Mouse (Mus musculus) forebrain, embryonic 11.5 days (tissue): Measurements from ENCODE around the gene Tedc1. TPM values are rescaled to one million over a fixed set of nuclear protein-coding genes. Genes with fewer than 3 reads are reported as not detected.
A peak's percentile ranks its signal among the peaks of the same experiment; 100 is the strongest.

Experiments
- ATAC-seq: fragments of 200-750 bp; cut with Nextera tagmentation; replicated peaks from 2 replicates; pipeline ENCODE4 v1.8.0; 2017; ENCODE audit warnings: moderate TSS enrichment; ENCODE audit not compliant: low FRiP score
- DNase-seq: peaks from one replicate; pipeline ENCODE4 v3.0.0-alpha.2; 2017; ENCODE audit warnings: low spot score
- H3K27ac ChIP-seq: fragments of 300-500 bp; sonication (generic); 2 replicates; pipeline ENCODE4 v1.5.1; 2014; ENCODE audit warnings: low read depth, low read length
- H3K27me3 ChIP-seq: fragments of 300-500 bp; sonication (generic); 2 replicates; pipeline ENCODE4 v1.6.1; 2014; ENCODE audit warnings: mild to moderate bottlenecking, low read length, mixed read lengths; ENCODE audit not compliant: control insufficient read depth, insufficient read depth
- H3K36me3 ChIP-seq: fragments of 300-500 bp; sonication (generic); 2 replicates; pipeline ENCODE4 v1.6.1; 2014; ENCODE audit warnings: mild to moderate bottlenecking, low read length, moderate library complexity, mixed read lengths; ENCODE audit not compliant: control insufficient read depth, insufficient read depth
- H3K4me1 ChIP-seq: fragments of 300-500 bp; sonication (generic); replicated peaks from 2 replicates; pipeline ENCODE4 v1.6.1; 2014; ENCODE audit warnings: low read length, mixed read lengths; ENCODE audit not compliant: control insufficient read depth, insufficient read depth
- H3K4me2 ChIP-seq: fragments of 300-500 bp; sonication (generic); 2 replicates; pipeline ENCODE4 v1.6.1; 2014; ENCODE audit warnings: low read depth, mild to moderate bottlenecking, low read length, moderate library complexity, mixed read lengths; ENCODE audit not compliant: severe bottlenecking
- H3K4me3 ChIP-seq: fragments of 300-500 bp; sonication (generic); 2 replicates; pipeline ENCODE4 v1.5.1; 2014; ENCODE audit warnings: low read depth, low read length
- H3K9ac ChIP-seq: fragments of 300-500 bp; sonication (generic); 2 replicates; pipeline ENCODE4 v1.6.1; 2014; ENCODE audit warnings: low read length
- H3K9me3 ChIP-seq: fragments of 300-500 bp; sonication (generic); 2 replicates; pipeline ENCODE4 v1.6.1; 2016; ENCODE audit warnings: low read length, mixed read lengths; ENCODE audit not compliant: control insufficient read depth
- WGBS: fragments of 180-500 bp; shearing (Covaris S2); extraction: QIAGEN DNeasy Blood & Tissue Kit; methylation state at CpG from one replicate; pipeline ENCODE4 v1.1.7; 2014; 5-methylcytosine and 5-hydroxymethylcytosine counted together
- polyA plus RNA-seq: library from polyadenylated mRNA; unstranded; fragments of >200 nt; fragmentation: Nextera tagmentation; extraction: Ambion mirVana; gene quantifications from 2 replicates; pipeline ENCODE4 v1.2.1, GENCODE M21; 2014

Tedc1 gene
- 57.2 and 58.2 TPM in 2 replicates for polyA plus RNA-seq

GRCm38 (mm10) chr12:113155887-113156539, at the start of gene Tedc1:
TSS of gene Tedc1 (plus strand) at chr12:113156421.
- H3K4me2 ChIP-seq, result peak within 1 kb of the TSS; percentile 87
- peaks cover 6% of the 10 kb centered on the region; the same call in 1 of the 2 replicates for H3K27me3 ChIP-seq
- peak within 1 kb of the TSS; percentile 64 for H3K9ac ChIP-seq
- H3K4me1 ChIP-seq, result peaks cover 18% of the 10 kb centered on the region
- ATAC-seq (peak; percentile 97), DNase-seq (peak; percentile 100)
- H3K9me3 ChIP-seq, result no peaks in the 10 kb centered on the region
- H3K36me3 ChIP-seq, result no peaks in the 10 kb centered on the region
- WGBS, result under 1% methylated on average over 46 of the region's 46 CpGs
- no peak within 1 kb of the TSS for H3K27ac ChIP-seq
- peak within 1 kb of the TSS; percentile 63 for H3K4me3 ChIP-seq

DNA sequence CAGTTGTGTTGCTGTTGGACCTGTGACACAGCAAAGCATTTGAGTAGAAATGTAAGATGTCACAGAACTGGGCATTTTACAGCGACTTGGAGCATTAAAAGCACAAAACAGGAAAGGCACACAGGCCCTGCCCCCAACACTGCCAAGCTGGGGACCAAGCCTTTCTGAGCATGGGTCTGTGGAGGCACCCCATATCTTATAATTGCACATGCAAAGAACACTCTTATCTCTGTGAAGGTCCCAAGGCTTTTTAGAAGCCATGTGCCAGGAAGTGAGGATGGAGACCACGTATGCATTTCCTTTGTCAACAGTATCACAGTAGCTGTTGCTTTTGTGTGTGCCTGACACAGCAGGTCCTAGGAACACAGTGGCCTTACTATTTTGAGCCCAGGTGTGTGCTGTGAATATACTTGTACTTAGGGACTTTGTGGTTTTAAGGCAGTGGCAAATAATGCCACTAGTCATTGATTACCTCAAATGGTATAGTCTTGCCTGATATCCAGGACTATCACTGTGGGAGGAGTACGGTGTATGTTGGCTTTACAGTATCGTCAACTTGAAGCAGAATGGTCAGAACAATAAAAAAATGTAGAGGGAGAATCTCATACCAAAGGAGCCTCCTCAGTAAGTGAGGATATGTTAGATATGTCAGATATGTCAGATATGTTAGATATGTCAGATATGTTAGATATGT, 48.6 kb upstream of the Tedc1 start:
- Histone ChIP-seq H3K27me3 (no peaks in the 10 kb centered on the region), H3K9ac (no peak overlapping the region), H3K27ac (no peak overlapping the region), H3K4me3 (no peak overlapping the region), H3K4me2 (no peak overlapping the region), H3K9me3 (no peaks in the 10 kb centered on the region; the same call in 1 of the 2 replicates), H3K36me3 (no peaks in the 10 kb centered on the region; the same call in 1 of the 2 replicates), H3K4me1 (no peaks in the 10 kb centered on the region)
- ATAC-seq (no peak), DNase-seq (no peak)
- 87% methylated on average over 4 of the region's 4 CpGs for WGBS

DNA sequence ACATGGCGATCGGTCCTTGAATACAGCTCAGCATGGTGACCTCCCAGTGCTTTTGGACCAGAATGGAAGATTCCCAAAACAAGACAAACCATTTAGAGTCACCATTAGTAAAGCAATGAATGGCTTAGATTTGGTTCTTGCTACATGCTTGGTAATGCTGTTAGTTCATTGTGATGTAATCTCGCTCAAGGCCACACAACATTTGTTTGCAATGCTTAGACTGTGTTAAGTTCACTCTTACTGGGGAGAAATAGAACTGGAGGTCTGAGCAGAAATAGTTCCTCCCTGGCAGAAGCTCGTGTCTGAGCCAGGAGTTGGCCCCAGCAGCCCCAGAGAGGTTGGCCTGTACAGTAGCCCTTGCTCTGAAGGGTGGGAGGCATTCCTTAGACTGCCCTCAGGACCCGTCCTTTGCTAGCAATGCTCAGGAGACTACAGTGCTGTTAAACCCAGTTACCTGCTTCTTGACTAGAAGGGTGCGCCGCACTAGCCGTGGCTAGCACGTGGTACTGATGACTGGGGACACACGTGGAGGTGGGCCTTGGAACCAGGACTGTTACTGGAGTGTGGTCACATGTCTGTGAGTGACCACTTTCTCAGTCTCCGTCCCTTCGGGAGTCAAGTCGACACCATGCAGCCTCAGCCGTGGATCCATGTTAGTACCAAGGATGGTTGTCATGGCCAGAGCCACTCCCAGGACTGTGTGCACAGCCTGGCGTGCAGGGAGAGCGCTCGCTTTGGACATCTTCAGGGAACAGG, 47.5 kb upstream of the Tedc1 start:
- H3K9me3 ChIP-seq, result no peaks in the 10 kb centered on the region; the same call in 1 of the 2 replicates
- no peak overlapping the region for H3K9ac ChIP-seq
- no peak overlapping the region for H3K4me3 ChIP-seq
- ATAC-seq, result 0 out of 2 replicates have a peak, but pooled peaks have one; percentile 16
- no peak overlapping the region for H3K27ac ChIP-seq
- H3K4me1 ChIP-seq, result no peaks in the 10 kb centered on the region
- no peaks in the 10 kb centered on the region for H3K27me3 ChIP-seq
- 93% methylated on average over 17 of the region's 17 CpGs for WGBS
- no peak for DNase-seq
- H3K36me3 ChIP-seq, result no peaks in the 10 kb centered on the region; the same call in 1 of the 2 replicates
- no peak overlapping the region for H3K4me2 ChIP-seq

- H3K27ac ChIP-seq, result no peak overlapping the region
- H3K9ac ChIP-seq, result no peak overlapping the region
- no peaks in the 10 kb centered on the region for H3K27me3 ChIP-seq
- H3K4me2 ChIP-seq, result no peak overlapping the region
- H3K4me1 ChIP-seq, result no peaks in the 10 kb centered on the region
- no peak overlapping the region for H3K4me3 ChIP-seq
- WGBS, result 90% methylated on average over 10 of the region's 10 CpGs
- no peaks in the 10 kb centered on the region; the same call in 1 of the 2 replicates for H3K9me3 ChIP-seq
- DNase-seq, result no peak
- ATAC-seq, result no peak
- peaks cover 2% of the 10 kb centered on the region; the same call in 1 of the 2 replicates for H3K36me3 ChIP-seq
These were observed 46.4 kb upstream of the Tedc1 start for GRCm38 (mm10) chr12:113109801-113110200.

- ATAC-seq, result no peak
- Histone ChIP-seq H3K27me3 (no peaks in the 10 kb centered on the region), H3K4me2 (no peak overlapping the region), H3K9ac (no peak overlapping the region), H3K27ac (no peak overlapping the region), H3K4me1 (no peaks in the 10 kb centered on the region), H3K4me3 (no peak overlapping the region), H3K36me3 (peaks cover 12% of the 10 kb centered on the region), H3K9me3 (no peaks in the 10 kb centered on the region)
- 90% methylated on average over 4 of the region's 4 CpGs for WGBS
- DNase-seq, result no peak
These were observed 42.1 kb upstream of the Tedc1 start for GRCm38 (mm10) chr12:113114141-113114540.

DNA sequence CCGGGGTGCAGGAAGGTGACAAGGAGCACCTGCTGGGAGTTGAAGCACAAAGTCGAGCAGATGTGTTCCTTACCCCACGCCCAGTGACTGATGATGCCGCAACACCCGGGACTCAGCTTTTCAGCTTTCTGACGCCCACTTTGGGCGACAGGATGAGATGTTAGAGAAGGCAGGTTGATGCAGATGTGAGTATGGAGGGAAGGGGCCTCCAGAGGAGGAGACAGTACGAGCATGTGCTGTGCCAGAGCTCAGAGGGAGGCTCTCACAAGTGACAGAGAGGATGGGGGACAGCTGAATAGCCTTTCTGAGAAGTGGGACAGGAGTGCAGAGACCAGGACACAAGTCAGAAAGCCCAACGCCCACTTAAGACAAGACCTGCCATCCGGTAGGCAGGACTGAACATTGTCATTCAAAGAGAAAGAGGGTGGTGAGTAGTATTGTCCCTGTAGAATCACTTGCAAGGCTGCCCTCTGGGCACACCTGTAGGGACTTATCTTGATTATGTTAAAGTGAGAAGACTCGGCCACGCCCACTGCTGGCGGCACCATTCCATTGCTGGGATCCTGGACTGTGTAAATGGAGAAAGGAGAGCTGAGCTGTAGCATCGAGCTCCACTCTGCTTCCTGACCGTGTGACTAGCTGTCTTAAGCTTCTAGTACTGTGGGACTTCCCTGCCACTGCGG, 41.2 kb upstream of the Tedc1 start:
- Histone ChIP-seq H3K4me1 (no peaks in the 10 kb centered on the region), H3K36me3 (peaks cover 14% of the 10 kb centered on the region), H3K4me3 (no peak overlapping the region), H3K9me3 (no peaks in the 10 kb centered on the region), H3K27me3 (no peaks in the 10 kb centered on the region), H3K27ac (no peak overlapping the region), H3K9ac (no peak overlapping the region), H3K4me2 (no peak overlapping the region)
- 90% methylated on average over 16 of the region's 16 CpGs for WGBS
- no peak for ATAC-seq
- DNase-seq, result no peak

GRCm38 (mm10) chr12:113119516-113120410, 36.5 kb upstream of the Tedc1 start:
- H3K27ac ChIP-seq, result no peak overlapping the region
- no peaks in the 10 kb centered on the region for H3K9me3 ChIP-seq
- H3K27me3 ChIP-seq, result no peaks in the 10 kb centered on the region
- no peak overlapping the region for H3K4me2 ChIP-seq
- no peak overlapping the region for H3K9ac ChIP-seq
- 89% methylated on average over 20 of the region's 20 CpGs for WGBS
- peak; percentile 91 for DNase-seq
- no peak overlapping the region for H3K4me3 ChIP-seq
- H3K36me3 ChIP-seq, result peaks cover 21% of the 10 kb centered on the region
- peak; percentile 69 for ATAC-seq
- H3K4me1 ChIP-seq, result no peaks in the 10 kb centered on the region
